Mouse (Mus musculus): ENCODE measurements around the gene Mthfd1. TPM values are rescaled to one million over a fixed set of nuclear protein-coding genes. Genes with fewer than 3 reads are reported as not detected.

Gene Mthfd1
- total and polyA plus RNA-seq, 3 experiments: 208 to 231 TPM; not detected in 1

GRCm38 (mm10) chr12:76266875-76267274 lies 11.8 kb downstream of the Mthfd1 start:
- TF ChIP-seq KAT2A (conservative IDR thresholded peaks at IDR 0.05; ENCODE audit: low read depth, low read length) (no peak), SIN3A (IDR thresholded peaks at IDR 0.05; ENCODE audit: low read length) (peak; percentile 27; the same call in 1 of the 2 replicates), ZNF384 (IDR thresholded peaks at IDR 0.05; ENCODE audit: low read depth, low read length) (no peak), HCFC1 (IDR thresholded peaks at IDR 0.05; ENCODE audit: low read depth, low read length) (0 out of 2 replicates have a peak, but pooled peaks have one; percentile 17), BHLHE40 (IDR thresholded peaks at IDR 0.05; ENCODE audit: borderline replicate concordance, low read depth, low read length) (0 out of 2 replicates have a peak, but pooled peaks have one; percentile 5), SMC3 (IDR thresholded peaks at IDR 0.05; ENCODE audit: low read depth, low read length) (peak; percentile 43), POLR2A (IDR thresholded peaks at IDR 0.05; ENCODE audit: control insufficient read depth in 1 of 2, insufficient read depth in 1 of 2, low read depth in 1 of 2, low read length in 2 of 2, poor library complexity in 1 of 2) (no peak), POLR2AphosphoS5 (IDR thresholded peaks at IDR 0.05; ENCODE audit: borderline replicate concordance, low read depth, low read length) (no peak), RAD21 (IDR thresholded peaks at IDR 0.05; ENCODE audit: low read depth, low read length) (peak; percentile 39), UBTF (IDR thresholded peaks at IDR 0.05; ENCODE audit: borderline replicate concordance, insufficient read depth, low read depth, low read length) (no peak), ZC3H11A (IDR thresholded peaks at IDR 0.05; ENCODE audit: low read depth, low read length) (peak; percentile 12; the same call in 1 of the 2 replicates), CTCF (IDR thresholded peaks at IDR 0.05 in 2 of 3, conservative IDR thresholded peaks at IDR 0.05 in 1 of 3; ENCODE audit: control insufficient read depth in 1 of 3, insufficient read depth in 1 of 3, low read depth in 2 of 3, low read length in 3 of 3, poor library complexity in 1 of 3, severe bottlenecking in 1 of 3) (peak; percentile 18 to 61 (median 52); a peak in 5 of 6 replicates), ELF1 (IDR thresholded peaks at IDR 0.05; ENCODE audit: low read depth, low read length) (no peak), ZMIZ1 (IDR thresholded peaks at IDR 0.05; ENCODE audit: low read depth, low read length) (no peak), EP300 (IDR thresholded peaks at IDR 0.05; ENCODE audit: low read depth in 1 of 2, low read length in 2 of 2) (no peak), ETS1 (IDR thresholded peaks at IDR 0.05; ENCODE audit: low read depth, low read length) (no peak)
- no peaks in the 10 kb centered on the region; a peak in 1 of 4 replicates for H3K4me1 ChIP-seq (ENCODE audit: control insufficient read depth in 1 of 2, insufficient read depth in 2 of 2, low read length in 2 of 2)
- DNase-seq (ENCODE audit: low read depth, low spot score): peak; percentile 70
- H3K27ac ChIP-seq (ENCODE audit: control insufficient read depth, low read depth, low read length): no peak overlapping the region
- peaks cover 46% of the 10 kb centered on the region for H3K79me2 ChIP-seq (ENCODE audit: control insufficient read depth, insufficient read depth, low read length, poor library complexity)
- no peaks in the 10 kb centered on the region for H3K9me3 ChIP-seq (replicated peaks; ENCODE audit: insufficient read depth, low read length)
- H3K4me3 ChIP-seq (ENCODE audit: control insufficient read depth in 1 of 2, insufficient read depth in 1 of 2, low read depth in 2 of 2, low read length in 2 of 2): no peak overlapping the region
- peaks cover 22 to 26% of the 10 kb centered on the region in 2 experiments for H3K36me3 ChIP-seq (ENCODE audit: control insufficient read depth in 1 of 2, insufficient read depth in 2 of 2, low read length in 2 of 2)
- H3K9ac ChIP-seq (ENCODE audit: control insufficient read depth, low read depth, low read length, poor library complexity, severe bottlenecking): no peak overlapping the region
- H3K27me3 ChIP-seq (ENCODE audit: control insufficient read depth in 1 of 2, insufficient read depth in 2 of 2, low read length in 2 of 2): no peaks in the 10 kb centered on the region

DNA sequence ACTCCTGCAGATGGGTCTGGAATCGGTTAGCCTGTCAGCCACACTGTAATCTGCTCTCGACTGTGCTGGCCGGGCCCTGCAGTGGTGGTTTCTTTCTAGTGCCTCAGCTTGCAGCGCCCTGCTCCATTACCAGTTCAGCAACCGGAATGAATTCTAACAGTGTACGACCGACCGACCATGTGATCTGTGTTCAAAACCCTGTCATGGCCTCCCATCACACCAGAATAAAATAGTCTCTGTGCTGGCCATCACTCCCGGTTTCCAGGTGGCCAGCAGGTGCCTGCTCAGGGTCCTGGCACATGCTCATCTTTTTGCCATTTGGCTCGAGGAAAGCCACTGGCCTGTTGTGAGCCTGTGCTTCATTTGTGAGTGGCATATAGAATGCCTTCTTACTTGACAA lies 13.6 kb downstream of the Mthfd1 start:
- Histone ChIP-seq H3K27ac (ENCODE audit: control insufficient read depth, low read depth, low read length) (no peak overlapping the region), H3K9ac (ENCODE audit: control insufficient read depth, low read depth, low read length, poor library complexity, severe bottlenecking) (no peak overlapping the region), H3K9me3 (replicated peaks; ENCODE audit: insufficient read depth, low read length) (no peaks in the 10 kb centered on the region), H3K27me3 (ENCODE audit: control insufficient read depth in 1 of 2, insufficient read depth in 2 of 2, low read length in 2 of 2) (no peaks in the 10 kb centered on the region), H3K79me2 (ENCODE audit: control insufficient read depth, insufficient read depth, low read length, poor library complexity) (peaks cover 29% of the 10 kb centered on the region), H3K4me1 (ENCODE audit: control insufficient read depth in 1 of 2, insufficient read depth in 2 of 2, low read length in 2 of 2) (no peaks in the 10 kb centered on the region; a peak in 1 of 4 replicates), H3K36me3 (ENCODE audit: control insufficient read depth in 1 of 2, insufficient read depth in 2 of 2, low read length in 2 of 2) (peaks cover 13 to 29% of the 10 kb centered on the region in 2 experiments), H3K4me3 (ENCODE audit: control insufficient read depth in 1 of 2, insufficient read depth in 1 of 2, low read depth in 2 of 2, low read length in 2 of 2) (no peak overlapping the region)
- no peak for DNase-seq (ENCODE audit: low read depth, low spot score)
- no peak for TF ChIP-seq JUND (IDR thresholded peaks at IDR 0.05; ENCODE audit: low read depth, low read length)
- no peak for TF ChIP-seq ZNF384 (IDR thresholded peaks at IDR 0.05; ENCODE audit: low read depth, low read length)
- TF ChIP-seq POLR2AphosphoS2 (IDR thresholded peaks at IDR 0.05; ENCODE audit: low read length): no peak
- TF ChIP-seq SIN3A (IDR thresholded peaks at IDR 0.05; ENCODE audit: low read length): no peak
- no peak for TF ChIP-seq GATA1 (IDR thresholded peaks at IDR 0.05; ENCODE audit: low read depth, low read length)
- no peak for TF ChIP-seq USF1 (IDR thresholded peaks at IDR 0.05; ENCODE audit: low read depth, low read length)
- no peak for TF ChIP-seq SMC3 (IDR thresholded peaks at IDR 0.05; ENCODE audit: low read depth, low read length)
- no peak for TF ChIP-seq NRF1 (IDR thresholded peaks at IDR 0.05; ENCODE audit: insufficient read depth, low read depth, low read length, poor library complexity, severe bottlenecking)
- TF ChIP-seq MAZ (IDR thresholded peaks at IDR 0.05; ENCODE audit: low read depth, low read length): no peak
- no peak for TF ChIP-seq TBP (IDR thresholded peaks at IDR 0.05; ENCODE audit: low read depth, low read length)

Data from MEL (cell line).